Mouse (Mus musculus) testis, adult 2 months (tissue): ENCODE data around the gene Pcdh17.

Experiments used
- CTCF ChIP-seq: fragments of 200-500 bp; IDR thresholded peaks from 2 replicates; pipeline ENCODE4 v1.5.1; 2012; ENCODE audit warnings: low read depth, mild to moderate bottlenecking, inconsistent platforms, low read length, moderate library complexity; ENCODE audit not compliant: control insufficient read depth, insufficient read depth, insufficient replicate concordance
- POLR2A ChIP-seq: fragments of 200-500 bp; IDR thresholded peaks from 2 replicates; pipeline ENCODE4 v1.6.1; 2012; ENCODE audit warnings: low read depth, mild to moderate bottlenecking, inconsistent platforms, low read length, moderate library complexity; ENCODE audit not compliant: control insufficient read depth

DNA sequence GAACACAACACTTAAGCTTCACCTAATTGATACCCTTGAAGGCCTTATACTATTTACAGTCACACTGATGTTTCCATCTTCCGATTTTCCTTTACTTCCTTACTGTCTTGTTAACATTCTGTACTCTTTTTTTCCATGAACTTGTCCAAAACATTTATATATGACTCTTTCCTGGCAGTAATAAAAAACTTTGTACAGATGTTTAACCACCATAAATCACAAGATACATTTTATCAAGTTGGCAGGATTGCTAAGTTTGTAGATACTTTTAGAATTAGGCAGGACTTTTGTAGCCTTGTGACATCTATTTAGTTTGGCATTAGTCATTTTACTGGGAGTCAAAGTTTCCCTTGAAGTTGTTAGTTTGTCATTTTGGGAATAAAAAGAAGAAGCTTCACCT is 32.1 kb downstream of the Pcdh17 start:
- TF ChIP-seq POLR2A (no peak), CTCF (no peak)
